Comparison of ENCODE assay signal across 16 mouse cellular contexts in the genomic region with DNA sequence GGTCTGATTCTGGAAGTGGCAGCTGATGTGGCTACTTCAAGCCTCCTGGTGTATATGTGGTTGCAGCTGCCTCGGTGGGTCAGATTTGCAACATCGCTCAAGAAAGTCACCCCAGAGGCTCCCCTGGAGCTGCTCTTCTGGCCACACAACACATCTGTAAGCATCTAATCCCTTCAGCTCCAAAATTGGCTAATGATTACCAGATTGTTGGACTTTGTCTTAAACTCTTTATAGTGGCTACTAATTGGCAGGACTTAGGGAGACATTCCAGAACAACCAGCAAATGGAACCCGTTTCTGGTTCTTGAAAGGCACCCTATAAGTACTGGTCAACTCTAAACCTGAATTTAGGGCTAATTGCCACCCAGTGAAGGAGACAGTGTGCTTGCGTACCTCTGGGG.
DNase-seq lines count a peak whose midpoint lies in the region; ATAC-seq and TF ChIP-seq lines count a peak whose summit lies in the region.
"Had no signal": no experiment of that assay in that cellular context is flagged by ENCODE, and none has a peak within 500 bp of the region (broad histone marks: within the 10 kb centered on the region; RNA-seq: fewer than 3 reads in every experiment).

No protein-coding gene starts in this region.

- intact Hi-C loops in heart, adult 2 months (cut with DNase I): no loop called here
- intact Hi-C loops in left cerebral cortex, postnatal 4 days (cut with DNase I): no loop called here

- no peak for DNase-seq in liver, embryonic 11.5 days (ENCODE audit: low spot score)
- peak; percentile 50 for DNase-seq in limb, embryonic 11.5 days (ENCODE audit: low spot score)
- no peak for DNase-seq in heart, adult 2 months
- no peak for DNase-seq in left cerebral cortex, postnatal 4 days
- no peak for DNase-seq in forebrain, postnatal 0 days
- DNase-seq: cerebellum, adult 9-10 months; heart, postnatal 36 days; lung, adult 18-20 months; lung, postnatal 4 days; thymus, adult 2 months had no signal

- H3K9me3 ChIP-seq in liver, embryonic 12.5 days (replicated peaks): no peaks in the 10 kb centered on the region
- H3K9me3 ChIP-seq in liver, embryonic 11.5 days (ENCODE audit: control insufficient read depth, low read length): no peaks in the 10 kb centered on the region
- no peaks in the 10 kb centered on the region for H3K9me3 ChIP-seq in kidney, embryonic 15.5 days (replicated peaks)
- no peaks in the 10 kb centered on the region for H3K9me3 ChIP-seq in limb, embryonic 11.5 days (ENCODE audit: control insufficient read depth, low read length)
- no peaks in the 10 kb centered on the region for H3K9me3 ChIP-seq in forebrain, postnatal 0 days (ENCODE audit: low read length)
- H3K9me3 ChIP-seq: heart, embryonic 12.5 days; midbrain, embryonic 10.5 days; stomach, embryonic 15.5 days had no signal

- 56% methylated on average over 4 of the region's 4 CpGs for WGBS in liver, embryonic 12.5 days (ENCODE audit: insufficient replicate concordance)
- 74% methylated on average over 4 of the region's 4 CpGs for WGBS in liver, embryonic 11.5 days
- 69% methylated on average over 4 of the region's 4 CpGs for WGBS in kidney, embryonic 15.5 days
- 22% methylated on average over 4 of the region's 4 CpGs for WGBS in limb, embryonic 11.5 days
- 78% methylated on average over 4 of the region's 4 CpGs for WGBS in heart, adult 2 months
- WGBS in forebrain, postnatal 0 days: 71% methylated on average over 4 of the region's 4 CpGs

- no peaks in the 10 kb centered on the region for H3K4me1 ChIP-seq in liver, embryonic 12.5 days
- no peaks in the 10 kb centered on the region; the same call in 1 of the 2 replicates for H3K4me1 ChIP-seq in liver, embryonic 11.5 days (replicated peaks; ENCODE audit: control insufficient read depth, insufficient read depth, low read length)
- peaks cover 10% of the 10 kb centered on the region; the same call in 1 of the 2 replicates for H3K4me1 ChIP-seq in kidney, embryonic 15.5 days
- peaks cover 33% of the 10 kb centered on the region for H3K4me1 ChIP-seq in limb, embryonic 11.5 days (ENCODE audit: control insufficient read depth, insufficient read depth, low read length)
- H3K4me1 ChIP-seq in heart, adult 2 months (ENCODE audit: control insufficient read depth, insufficient read depth, low read length): no peaks in the 10 kb centered on the region
- no peaks in the 10 kb centered on the region for H3K4me1 ChIP-seq in forebrain, postnatal 0 days (ENCODE audit: insufficient read depth)
- H3K4me1 ChIP-seq: stomach, embryonic 15.5 days had no signal

- H3K4me2 ChIP-seq in liver, embryonic 12.5 days: no peak overlapping the region
- no peak overlapping the region for H3K4me2 ChIP-seq in liver, embryonic 11.5 days
- no peak overlapping the region for H3K4me2 ChIP-seq in kidney, embryonic 15.5 days
- no peak overlapping the region for H3K4me2 ChIP-seq in limb, embryonic 11.5 days (ENCODE audit: low read depth, severe bottlenecking)
- no peak overlapping the region for H3K4me2 ChIP-seq in forebrain, postnatal 0 days (ENCODE audit: low read depth)
- H3K4me2 ChIP-seq: heart, embryonic 12.5 days; stomach, embryonic 15.5 days had no signal

- no peak overlapping the region for H3K27ac ChIP-seq in liver, embryonic 12.5 days
- no peak overlapping the region for H3K27ac ChIP-seq in liver, embryonic 11.5 days (ENCODE audit: low read depth, low read length)
- H3K27ac ChIP-seq in kidney, embryonic 15.5 days: peak overlapping the region; percentile 46; the same call in 1 of the 2 replicates
- no peak overlapping the region for H3K27ac ChIP-seq in limb, embryonic 11.5 days (replicated peaks; ENCODE audit: low read depth, low read length)
- H3K27ac ChIP-seq in heart, adult 2 months: no peak overlapping the region
- H3K27ac ChIP-seq in forebrain, postnatal 0 days (ENCODE audit: low read depth, low read length): no peak overlapping the region
- H3K27ac ChIP-seq: midbrain, embryonic 10.5 days; stomach, embryonic 15.5 days had no signal

- TF ChIP-seq CTCF in heart, adult 2 months (IDR thresholded peaks at IDR 0.05): no peak
- TF ChIP-seq CTCF in forebrain, postnatal 0 days (IDR thresholded peaks at IDR 0.05; ENCODE audit: low read depth): no peak

- H3K9ac ChIP-seq in liver, embryonic 12.5 days: no peak overlapping the region
- H3K9ac ChIP-seq in liver, embryonic 11.5 days (ENCODE audit: low read depth, low read length): no peak overlapping the region
- H3K9ac ChIP-seq in kidney, embryonic 15.5 days: no peak overlapping the region
- no peak overlapping the region for H3K9ac ChIP-seq in limb, embryonic 11.5 days (ENCODE audit: low read length)
- no peak overlapping the region for H3K9ac ChIP-seq in heart, adult 2 months (ENCODE audit: low read depth, low read length)
- no peak overlapping the region for H3K9ac ChIP-seq in forebrain, postnatal 0 days
- H3K9ac ChIP-seq: heart, embryonic 12.5 days; stomach, embryonic 15.5 days had no signal

- no peaks in the 10 kb centered on the region for H3K36me3 ChIP-seq in liver, embryonic 12.5 days
- H3K36me3 ChIP-seq in liver, embryonic 11.5 days (ENCODE audit: control insufficient read depth, insufficient read depth, low read length): no peaks in the 10 kb centered on the region
- no peaks in the 10 kb centered on the region for H3K36me3 ChIP-seq in kidney, embryonic 15.5 days
- no peaks in the 10 kb centered on the region for H3K36me3 ChIP-seq in limb, embryonic 11.5 days (ENCODE audit: control insufficient read depth, insufficient read depth, low read length)
- no peaks in the 10 kb centered on the region for H3K36me3 ChIP-seq in heart, adult 2 months (ENCODE audit: control insufficient read depth, insufficient read depth, low read length)
- H3K36me3 ChIP-seq in forebrain, postnatal 0 days (ENCODE audit: insufficient read depth): no peaks in the 10 kb centered on the region
- H3K36me3 ChIP-seq: heart, embryonic 12.5 days; midbrain, embryonic 10.5 days; stomach, embryonic 15.5 days had no signal

- no peak overlapping the region for H3K4me3 ChIP-seq in liver, embryonic 12.5 days
- H3K4me3 ChIP-seq in liver, embryonic 11.5 days (ENCODE audit: low read depth, low read length): no peak overlapping the region
- H3K4me3 ChIP-seq in kidney, embryonic 15.5 days (replicated peaks): no peak overlapping the region
- H3K4me3 ChIP-seq in limb, embryonic 11.5 days (ENCODE audit: low read depth, low read length): no peak overlapping the region
- H3K4me3 ChIP-seq in heart, adult 2 months: no peak overlapping the region
- no peak overlapping the region for H3K4me3 ChIP-seq in forebrain, postnatal 0 days (ENCODE audit: low read depth, low read length)
- H3K4me3 ChIP-seq: heart, embryonic 12.5 days; midbrain, embryonic 10.5 days; stomach, embryonic 15.5 days had no signal

- peaks cover 6% of the 10 kb centered on the region for H3K27me3 ChIP-seq in liver, embryonic 12.5 days (replicated peaks)
- H3K27me3 ChIP-seq in liver, embryonic 11.5 days (replicated peaks; ENCODE audit: control insufficient read depth, insufficient read depth, low read length): no peaks in the 10 kb centered on the region
- H3K27me3 ChIP-seq in kidney, embryonic 15.5 days: peaks cover 7% of the 10 kb centered on the region
- H3K27me3 ChIP-seq in limb, embryonic 11.5 days (ENCODE audit: control insufficient read depth, insufficient read depth, low read length): no peaks in the 10 kb centered on the region
- no peaks in the 10 kb centered on the region; the same call in 1 of the 2 replicates for H3K27me3 ChIP-seq in heart, adult 2 months (ENCODE audit: control insufficient read depth, insufficient read depth, low read length)
- H3K27me3 ChIP-seq in forebrain, postnatal 0 days (ENCODE audit: insufficient read depth, low read length): 0 out of 2 replicates have a peak, but pooled peaks cover 7% of the 10 kb centered on the region
- H3K27me3 ChIP-seq: heart, embryonic 12.5 days; stomach, embryonic 15.5 days had no signal

- 0 out of 2 replicates have a peak, but pooled peaks have one; percentile 24 for ATAC-seq in liver, embryonic 12.5 days
- no peak for ATAC-seq in liver, embryonic 11.5 days (replicated peaks; ENCODE audit: low FRiP score)
- 0 out of 2 replicates have a peak, but pooled peaks have one; percentile 52 for ATAC-seq in kidney, embryonic 15.5 days (replicated peaks; ENCODE audit: low FRiP score)
- ATAC-seq in limb, embryonic 11.5 days (ENCODE audit: insufficient number of reproducible peaks, low FRiP score, low TSS enrichment, low read depth): 0 out of 2 replicates have a peak, but pooled peaks have one; percentile 54
- ATAC-seq in forebrain, postnatal 0 days: no peak
- ATAC-seq: forebrain, embryonic 14.5 days had no signal

- TF ChIP-seq EP300 in heart, adult 2 months (IDR thresholded peaks at IDR 0.05; ENCODE audit: insufficient read depth, low read depth, low read length): no peak

- H3K79me2 ChIP-seq in heart, adult 2 months (replicated peaks; ENCODE audit: control insufficient read depth, insufficient read depth, low read length): no peaks in the 10 kb centered on the region

- TF ChIP-seq POLR2A in heart, adult 2 months (IDR thresholded peaks at IDR 0.05; ENCODE audit: insufficient read depth, low read depth, low read length): no peak

Comparison
In these comparisons a context has a peak if more than half of its experiments do, and no peak if none do; other contexts are left out.
1. ATAC-seq: peak in liver, embryonic 12.5 days (single experiment), kidney, embryonic 15.5 days (single experiment) and limb, embryonic 11.5 days (single experiment); none in liver, embryonic 11.5 days (single experiment) and forebrain, postnatal 0 days (single experiment).